Mouse (Mus musculus) G1E-ER4 (cell line): ENCODE results near the gene Cope. TPM values are rescaled to one million over a fixed set of nuclear protein-coding genes. Genes with fewer than 3 reads are reported as not detected.

Source experiments
- GATA1 ChIP-seq: IDR thresholded peaks from one replicate; pipeline ENCODE4 v1.8.0; 2012; ENCODE audit warnings: low read length, inconsistent platforms
- polyA plus RNA-seq: library from polyadenylated mRNA; stranded (reverse); fragments of >175 nt; gene quantifications from 2 replicates; pipeline ENCODE4 v1.2.3, GENCODE M21; 2012

Gene Cope
- polyA plus RNA-seq, 1 experiment: 375 TPM

- no peak for TF ChIP-seq GATA1
These were observed 27.8 kb downstream of the Cope start for GRCm38 (mm10) chr8:70329835-70330740.

- no peak for TF ChIP-seq GATA1
These were observed 28.5 kb downstream of the Cope start for GRCm38 (mm10) chr8:70330741-70331364.

- no peak for TF ChIP-seq GATA1
These were observed 29.2 kb downstream of the Cope start for GRCm38 (mm10) chr8:70331526-70331925.

GRCm38 (mm10) chr8:70332070-70332877 lies 30.0 kb downstream of the Cope start:
- TF ChIP-seq GATA1: no peak

GRCm38 (mm10) chr8:70332878-70333202 lies 30.5 kb downstream of the Cope start:
- no peak for TF ChIP-seq GATA1

GRCm38 (mm10) chr8:70338931-70339330 lies 36.6 kb downstream of the Cope start:
- no peak for TF ChIP-seq GATA1

GRCm38 (mm10) chr8:70340659-70341058 lies 38.3 kb downstream of the Cope start:
- TF ChIP-seq GATA1: no peak

GRCm38 (mm10) chr8:70342007-70342406 lies 39.7 kb downstream of the Cope start:
- TF ChIP-seq GATA1: no peak

GRCm38 (mm10) chr8:70343076-70343475 lies 40.8 kb downstream of the Cope start:
- no peak for TF ChIP-seq GATA1

- no peak for TF ChIP-seq GATA1
These were observed 41.4 kb downstream of the Cope start for GRCm38 (mm10) chr8:70343696-70344095.

- TF ChIP-seq GATA1: no peak
These were observed 42.0 kb downstream of the Cope start for GRCm38 (mm10) chr8:70344279-70344678.

GRCm38 (mm10) chr8:70347443-70347842 lies 45.1 kb downstream of the Cope start:
- no peak for TF ChIP-seq GATA1

- TF ChIP-seq GATA1: no peak
These were observed 45.6 kb downstream of the Cope start for GRCm38 (mm10) chr8:70347860-70348420.

GRCm38 (mm10) chr8:70351035-70351999 lies 49.0 kb downstream of the Cope start:
- no peak for TF ChIP-seq GATA1

- TF ChIP-seq GATA1: no peak
These were observed 49.7 kb downstream of the Cope start for GRCm38 (mm10) chr8:70352000-70352384.
